Mouse (Mus musculus) cerebellum, adult 8-10 months (tissue): ENCODE data around the gene Ifit1.

Experiments
- DNase-seq: peaks from one replicate; pipeline ENCODE4 v3.0.0; 2022

Ifit1 gene

DNA sequence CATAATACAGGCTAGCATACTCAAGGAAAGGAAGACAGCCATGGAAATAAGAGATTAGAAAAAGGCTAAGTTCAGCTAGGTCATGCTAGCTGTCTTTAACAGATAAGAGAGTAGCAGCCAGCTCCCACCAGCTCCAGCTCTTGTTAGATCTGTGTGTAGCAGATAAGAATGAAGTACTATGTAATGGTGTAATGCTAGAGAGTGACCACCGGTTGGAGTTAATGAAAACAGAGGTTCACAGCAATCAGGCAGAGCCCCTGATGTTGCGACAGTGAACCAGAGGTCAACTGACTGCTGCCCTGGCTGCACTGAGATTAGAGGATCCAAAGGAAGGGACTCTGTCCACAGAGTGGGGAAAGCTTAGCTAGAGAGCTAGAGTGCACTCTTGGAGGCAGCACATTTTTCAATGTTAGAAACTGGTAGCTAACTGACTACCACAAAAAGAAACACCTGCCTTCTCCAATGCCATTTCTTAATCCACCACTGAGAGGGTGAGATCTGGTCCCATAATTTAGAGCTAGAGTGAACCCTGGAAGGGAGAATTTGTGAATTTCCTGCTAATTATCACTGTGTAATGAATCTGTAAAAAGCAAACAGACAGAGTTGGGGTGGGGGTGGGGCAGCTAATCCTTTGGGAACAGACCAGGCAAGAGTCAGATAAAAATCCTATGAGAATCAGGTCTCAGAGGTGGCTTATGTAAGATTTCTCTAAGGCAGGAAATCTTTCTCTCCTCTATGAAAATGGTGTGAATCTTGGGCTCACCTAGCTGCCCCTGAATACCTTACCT lies 16.0 kb downstream of the Ifit1 start:
- DNase-seq: no peak

DNA sequence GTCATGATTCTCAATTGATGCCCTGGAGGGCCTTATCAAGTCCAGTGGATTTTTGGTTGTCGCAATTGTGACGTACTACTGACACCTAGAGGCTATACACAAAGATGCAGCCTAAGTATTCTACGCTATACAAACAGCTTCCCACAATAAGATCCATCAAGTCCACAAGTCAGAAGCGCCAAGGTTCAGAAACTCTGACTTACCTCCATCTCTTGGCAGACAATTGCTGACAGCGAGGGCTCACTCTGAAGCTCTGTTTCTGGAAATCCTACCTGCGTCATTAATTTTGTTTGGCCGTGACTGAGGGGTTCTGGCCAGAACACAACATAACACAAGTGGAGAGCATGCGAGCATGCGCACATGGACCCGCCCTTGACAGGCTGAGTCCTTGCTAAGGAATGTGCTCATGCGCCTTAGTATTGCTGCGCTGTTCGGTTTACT lies 21.4 kb downstream of the Ifit1 start:
- peak; percentile 34 for DNase-seq

DNA sequence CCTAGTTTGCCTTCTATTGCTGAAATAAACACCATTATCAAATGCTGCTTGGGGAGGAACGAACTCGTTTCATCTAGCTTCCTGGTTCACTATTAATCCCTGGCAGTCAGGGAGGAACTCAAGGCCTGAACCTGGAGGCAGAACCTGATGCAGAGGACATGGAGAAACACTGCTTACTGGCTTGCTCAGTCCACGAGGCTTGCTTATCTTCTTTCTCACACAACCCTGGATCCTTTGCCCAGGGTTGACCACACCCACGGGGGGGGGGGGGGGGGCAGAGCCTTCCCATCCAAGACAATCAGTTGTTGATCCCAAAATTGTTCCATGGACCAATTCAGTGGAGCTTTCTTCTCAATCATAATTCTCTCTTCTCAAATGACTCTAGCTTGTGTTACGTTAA lies 22.1 kb downstream of the Ifit1 start:
- no peak for DNase-seq

DNA sequence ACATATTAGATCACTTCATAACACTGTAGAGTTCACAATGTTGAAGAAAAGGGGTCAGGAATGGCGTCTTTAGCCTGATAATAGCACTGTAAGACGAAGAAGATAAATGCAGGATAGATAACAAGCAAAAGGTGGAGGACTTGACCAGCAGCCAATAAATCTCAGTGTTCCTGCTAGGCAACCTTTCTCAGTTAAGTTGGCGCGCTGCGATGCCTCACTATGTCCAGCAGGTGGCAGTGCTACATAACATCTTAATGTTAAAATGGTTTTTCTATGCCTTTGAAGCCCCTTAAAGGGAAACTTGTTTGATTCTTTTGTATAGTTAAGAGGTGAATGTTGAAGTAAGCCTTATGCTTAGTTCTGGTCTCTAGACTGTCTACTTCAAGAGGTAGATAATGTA lies 25.5 kb downstream of the Ifit1 start:
- peak; percentile 59 for DNase-seq

DNA sequence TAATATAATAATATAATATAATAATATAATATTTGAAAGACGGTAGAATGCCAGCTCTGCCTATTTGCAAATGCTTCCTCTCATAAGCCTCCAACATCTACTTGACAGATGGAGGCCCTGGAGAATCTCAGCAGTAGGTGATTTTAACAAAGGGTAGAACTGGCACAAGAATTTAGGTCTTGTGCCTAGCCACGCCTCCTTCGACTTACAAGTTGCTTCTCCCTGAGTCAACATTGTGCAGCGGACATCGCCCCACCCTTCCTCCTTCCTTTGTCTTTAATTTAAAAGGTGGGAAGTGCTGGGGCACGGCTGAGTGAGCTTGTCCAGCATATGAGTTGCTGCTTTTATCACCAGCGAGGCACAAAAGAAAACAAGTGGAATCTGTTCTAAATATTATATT lies 32.8 kb downstream of the Ifit1 start:
- peak; percentile 11 for DNase-seq

DNA sequence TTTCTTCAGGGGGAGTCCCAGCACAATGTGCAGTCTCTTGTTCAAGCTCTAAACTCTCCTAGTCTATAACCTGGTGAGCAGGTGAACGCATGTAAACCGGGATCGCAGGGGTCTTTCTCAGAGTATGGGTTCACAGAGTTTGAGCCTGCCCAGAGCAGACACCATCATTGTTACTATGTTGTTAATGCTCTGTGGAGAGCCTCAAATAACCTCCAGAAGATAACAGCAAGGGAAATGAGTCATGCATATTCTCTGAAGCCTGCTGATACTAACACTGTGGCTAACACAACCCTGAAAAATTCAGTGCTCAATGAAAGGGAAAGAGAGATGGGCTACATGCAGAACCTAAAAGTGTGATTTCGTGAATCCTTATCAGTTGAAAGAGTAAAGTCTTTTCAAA lies 37.8 kb downstream of the Ifit1 start:
- DNase-seq: no peak

DNA sequence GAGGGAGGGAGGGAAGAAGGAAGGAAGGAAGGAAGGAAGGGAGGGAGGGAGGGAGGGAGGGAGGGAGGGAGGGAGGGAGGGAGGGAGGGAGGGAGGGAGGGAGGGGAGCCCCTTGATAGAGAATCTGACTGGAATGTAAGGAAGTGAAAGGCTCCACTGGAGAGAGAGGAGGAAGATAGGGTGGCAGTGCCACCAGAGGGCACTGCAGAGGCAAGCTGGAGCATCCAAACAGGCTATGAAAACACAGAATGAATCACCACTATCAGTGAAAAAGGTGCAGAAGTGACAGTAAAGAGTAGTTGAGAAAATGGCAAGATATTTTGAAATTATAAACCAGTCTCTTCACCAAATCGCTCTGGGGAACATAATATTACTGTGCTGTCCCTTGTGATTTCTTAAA lies 44.2 kb downstream of the Ifit1 start:
- DNase-seq: no peak

DNA sequence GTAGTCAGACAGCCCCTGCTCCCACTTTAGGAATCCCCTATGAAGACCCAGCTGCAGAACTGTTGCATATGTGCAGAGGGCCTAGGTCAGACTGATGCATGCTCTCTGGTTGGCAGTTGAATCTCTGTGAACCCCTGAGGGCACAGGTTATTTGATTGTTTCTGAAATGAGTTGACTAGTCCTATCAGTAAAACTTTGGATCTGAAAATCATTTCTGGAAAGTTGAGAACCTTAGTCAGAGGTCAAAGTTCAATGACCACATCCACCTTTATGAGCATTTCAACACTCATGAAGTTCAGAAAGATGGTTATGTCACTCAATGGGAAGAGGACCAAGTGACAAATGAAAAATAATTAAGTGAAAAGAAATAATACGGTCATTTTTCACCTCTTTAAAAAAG lies 44.9 kb downstream of the Ifit1 start:
- DNase-seq: no peak

DNA sequence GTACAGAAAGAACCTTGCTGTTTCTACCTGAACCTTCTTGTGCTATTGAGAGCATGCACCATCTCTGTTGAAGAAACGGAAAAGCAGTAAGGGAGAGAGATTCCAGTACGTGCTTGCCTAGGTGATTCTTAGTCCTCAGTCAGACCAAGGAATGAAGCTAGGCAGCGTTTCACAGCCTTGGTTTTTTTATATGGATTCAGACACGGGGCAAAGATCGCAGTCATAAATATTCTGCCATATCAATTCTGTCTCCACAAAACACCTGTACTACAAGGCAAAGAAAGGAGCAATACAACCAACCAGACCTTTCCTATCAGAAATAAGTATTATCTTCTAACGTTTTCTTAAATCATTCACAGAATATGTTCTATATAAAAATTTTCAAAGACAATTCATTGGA lies 50.7 kb downstream of the Ifit1 start:
- no peak for DNase-seq

DNA sequence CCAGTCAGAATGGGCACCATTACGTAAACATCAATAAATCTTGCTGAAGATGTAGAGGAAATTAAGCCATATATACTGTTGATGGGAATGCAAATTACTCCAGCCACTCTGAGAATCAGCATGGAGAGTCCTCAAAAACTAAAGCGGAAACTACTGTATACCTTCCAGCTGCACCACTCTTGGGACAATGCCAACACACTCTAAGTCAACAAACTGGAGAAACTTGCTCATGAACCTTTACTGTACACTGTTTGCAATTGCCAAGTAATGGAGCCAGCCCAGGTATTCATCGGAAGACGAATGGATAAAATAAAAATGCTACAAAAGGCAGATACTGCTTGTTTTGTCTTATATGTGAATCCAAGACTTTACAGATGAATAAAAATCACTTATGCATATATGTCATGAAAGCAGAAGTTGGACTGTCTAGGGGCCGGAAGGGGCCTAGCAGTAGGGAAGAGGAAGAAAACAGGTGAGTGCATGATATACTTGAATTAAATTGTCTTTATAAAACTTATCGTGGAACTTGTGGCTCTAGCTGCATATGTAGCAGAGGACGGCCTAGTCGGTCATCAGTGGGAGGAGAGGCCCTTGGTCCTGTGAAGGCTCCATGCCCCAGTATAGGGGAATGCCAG lies 55.8 kb downstream of the Ifit1 start:
- no peak for DNase-seq

DNA sequence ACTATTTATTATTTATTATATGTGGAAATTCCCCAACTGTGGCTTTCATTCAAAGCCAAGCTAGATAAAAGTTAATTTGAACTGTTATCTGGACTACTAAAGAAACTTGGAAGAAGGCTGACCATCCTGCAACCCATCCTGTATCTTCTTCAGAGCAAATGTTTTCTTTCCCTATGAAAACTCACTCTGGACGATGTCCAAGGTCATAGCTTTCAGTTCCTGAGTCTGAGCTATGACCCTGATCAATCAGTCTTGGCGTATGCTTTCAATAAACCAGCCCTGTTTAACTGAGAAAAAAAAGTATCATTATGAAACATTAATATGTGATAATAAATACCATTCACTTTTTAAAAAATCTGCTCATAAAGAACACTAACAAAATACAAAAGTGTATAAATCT lies 56.8 kb downstream of the Ifit1 start:
- no peak for DNase-seq

DNA sequence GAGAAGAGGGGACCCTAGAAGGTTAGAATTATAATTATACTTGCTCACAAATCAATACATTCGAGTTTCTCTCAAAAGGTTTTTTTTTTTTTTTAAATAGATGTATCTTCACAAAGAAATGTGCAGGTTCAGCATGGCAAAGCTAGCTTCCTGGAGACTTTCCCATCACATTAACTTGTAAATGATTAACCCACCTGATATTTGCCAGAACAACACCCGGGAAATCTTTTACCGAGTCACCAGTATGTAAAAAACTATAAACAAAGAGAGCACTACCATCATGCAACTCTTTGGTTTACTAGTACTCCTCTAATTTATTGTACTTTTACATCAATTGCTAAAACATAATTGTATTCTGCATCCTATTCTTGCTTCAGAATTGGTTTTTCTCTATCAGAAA lies 57.8 kb downstream of the Ifit1 start:
- no peak for DNase-seq

DNA sequence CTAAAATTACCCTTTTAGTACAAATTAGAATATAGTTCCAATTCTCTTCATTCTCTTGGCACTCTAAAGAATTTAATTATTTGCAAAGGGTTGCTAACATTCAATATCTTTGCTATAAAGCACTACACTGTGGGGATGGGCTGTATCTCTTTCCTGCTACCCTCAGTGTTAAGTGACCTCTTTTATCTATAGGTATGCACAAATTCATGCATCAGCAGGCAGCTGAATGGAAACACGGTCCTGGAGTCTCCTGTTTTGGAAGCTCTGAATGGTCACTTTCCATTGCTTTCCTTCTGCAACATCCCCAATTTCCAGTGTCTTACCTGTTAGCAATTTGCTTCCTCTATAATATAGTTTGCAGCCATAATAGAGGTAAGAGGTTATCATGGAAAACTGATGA lies 58.2 kb downstream of the Ifit1 start:
- DNase-seq: no peak

DNA sequence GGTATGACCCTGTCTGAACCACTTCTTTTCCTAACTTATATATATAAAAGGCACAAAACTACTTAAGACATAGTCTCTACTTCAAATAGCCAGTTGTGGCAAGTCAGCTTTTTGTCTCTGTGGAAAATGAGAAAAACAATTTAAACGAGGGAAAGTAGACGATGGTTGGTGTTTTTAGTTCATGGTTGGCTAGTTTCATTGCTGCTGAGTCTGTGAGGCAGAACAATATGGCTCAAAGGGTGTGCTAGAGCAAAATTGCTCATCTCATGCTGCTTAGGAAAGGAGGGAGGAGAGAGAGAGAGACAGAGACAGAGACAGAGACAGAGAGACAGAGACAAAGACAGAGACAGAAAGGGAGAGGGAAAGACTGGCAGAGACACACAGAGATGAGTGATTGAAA lies 58.6 kb downstream of the Ifit1 start:
- DNase-seq: no peak
